Mouse (Mus musculus): ENCODE data around the gene Rnf144b.
A peak's percentile ranks its signal among the peaks of the same experiment; 100 is the strongest.

The Rnf144b gene

DNA sequence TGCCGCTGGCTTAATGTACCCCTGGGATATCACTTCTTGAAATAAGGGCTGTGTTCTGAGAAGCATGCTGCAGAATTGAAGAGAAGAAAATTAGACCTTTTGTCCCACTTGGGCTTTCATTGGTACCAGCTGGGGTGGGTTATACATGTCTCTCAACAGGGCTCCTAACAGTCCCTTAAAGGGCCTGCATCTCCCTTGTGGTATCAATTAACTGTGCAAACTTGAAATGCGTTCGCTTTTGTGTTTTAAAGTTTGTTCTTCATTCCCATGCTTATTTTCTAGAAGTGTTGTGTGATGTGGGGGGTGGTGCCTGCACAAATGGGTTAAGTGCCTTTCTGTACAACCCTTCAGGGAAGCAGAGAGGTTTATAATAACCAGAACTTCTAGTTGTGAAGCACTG is 145.8 kb downstream of the Rnf144b start:
- no peak for DNase-seq

DNA sequence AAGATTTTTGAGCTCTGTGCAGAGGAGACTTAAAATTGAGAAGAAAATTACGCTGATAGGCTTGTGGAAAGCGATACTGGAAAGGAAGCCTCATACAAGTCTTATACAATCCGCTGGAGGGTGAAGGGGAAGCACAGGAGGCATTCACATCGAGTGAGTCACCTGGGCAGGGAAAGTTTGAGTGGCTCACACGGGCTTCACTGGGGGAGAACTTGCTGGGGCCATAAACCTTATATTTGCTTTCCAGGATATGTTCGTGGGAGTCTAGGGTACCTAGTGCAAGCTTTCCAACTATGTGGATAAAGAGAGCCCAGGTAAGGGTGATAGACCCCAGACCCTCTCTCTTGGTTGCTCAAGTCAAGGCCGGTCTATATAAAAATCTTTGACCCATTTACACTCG is 150.5 kb downstream of the Rnf144b start:
- DNase-seq, result no peak

DNA sequence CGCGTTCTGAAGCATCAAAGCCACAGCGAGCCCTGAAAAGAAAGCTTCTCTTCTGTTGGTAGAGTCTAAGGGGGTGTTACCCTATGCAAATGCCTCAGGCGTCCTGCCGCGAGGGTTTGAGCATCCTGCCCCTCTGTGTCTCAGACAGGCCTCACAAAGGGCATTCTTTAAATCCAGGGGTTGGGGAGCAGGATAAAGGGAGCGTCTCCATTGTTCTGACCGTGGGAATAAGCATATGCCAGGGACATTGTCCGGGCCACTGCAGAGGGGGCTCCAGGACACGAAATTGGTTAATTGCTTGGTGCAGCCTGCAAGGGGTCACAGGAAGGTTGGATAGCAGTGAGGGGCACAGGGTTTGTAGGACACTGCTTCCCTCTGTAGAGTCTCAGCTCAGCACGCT is 151.0 kb downstream of the Rnf144b start:
- DNase-seq, result no peak

DNA sequence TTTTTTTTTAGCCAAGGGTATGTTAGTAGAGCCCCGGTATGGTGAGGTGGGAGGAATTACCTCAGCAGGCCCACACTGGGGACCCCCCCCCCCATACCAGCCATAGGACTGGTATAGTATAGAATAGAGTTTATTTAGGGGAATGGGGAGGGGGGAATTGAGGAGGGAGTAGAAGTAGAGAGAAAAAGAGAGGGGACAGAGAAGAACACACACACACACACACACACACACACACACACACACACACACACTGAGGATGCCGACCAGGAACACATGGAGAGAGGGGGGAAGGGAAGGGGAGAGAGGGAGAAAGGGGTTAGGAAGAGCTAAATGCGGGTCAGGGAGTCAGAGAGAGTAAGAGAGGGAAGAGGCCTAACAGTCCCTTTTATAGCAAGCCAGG is 151.7 kb downstream of the Rnf144b start:
- no peak for DNase-seq

DNA sequence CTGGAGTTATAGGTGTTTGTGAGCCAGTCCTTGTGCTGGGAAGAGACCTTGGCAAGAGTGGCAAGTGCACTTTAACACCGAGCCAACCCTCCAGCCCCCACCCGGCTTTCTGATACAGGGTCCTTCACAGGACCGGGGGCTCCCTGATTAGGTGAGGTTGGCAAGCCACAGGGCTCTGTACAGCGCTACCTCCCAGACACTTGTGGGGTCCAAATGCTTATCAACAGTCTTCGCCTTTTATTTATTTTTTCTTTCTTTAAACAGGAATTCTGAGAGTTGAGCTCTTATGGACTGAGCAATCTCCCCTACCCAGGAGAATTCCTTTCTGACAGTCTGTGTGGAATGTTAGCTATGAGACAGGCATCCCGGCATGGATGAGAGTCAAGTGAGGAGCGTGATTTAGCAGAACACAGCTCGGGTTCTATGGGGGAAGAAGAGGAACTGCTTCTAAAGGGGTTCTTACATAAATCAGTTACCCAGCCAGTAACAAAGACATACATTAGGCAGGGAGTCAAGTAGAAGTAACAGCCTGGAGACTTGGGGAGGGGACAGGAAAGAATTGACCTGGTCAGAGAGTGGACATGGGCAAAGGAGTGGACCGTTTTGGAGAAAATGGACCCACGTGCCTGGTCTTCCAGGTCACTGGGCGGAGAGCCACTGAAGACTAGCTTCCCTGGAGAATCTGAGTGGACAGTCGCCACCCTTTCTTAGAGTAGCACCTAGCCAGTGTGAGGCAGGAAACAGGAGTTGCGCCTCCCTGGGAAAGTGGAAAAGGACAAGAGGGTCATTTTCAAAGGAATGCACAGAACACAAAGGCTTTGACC is 154.8 kb downstream of the Rnf144b start:
- no peak for DNase-seq

DNA sequence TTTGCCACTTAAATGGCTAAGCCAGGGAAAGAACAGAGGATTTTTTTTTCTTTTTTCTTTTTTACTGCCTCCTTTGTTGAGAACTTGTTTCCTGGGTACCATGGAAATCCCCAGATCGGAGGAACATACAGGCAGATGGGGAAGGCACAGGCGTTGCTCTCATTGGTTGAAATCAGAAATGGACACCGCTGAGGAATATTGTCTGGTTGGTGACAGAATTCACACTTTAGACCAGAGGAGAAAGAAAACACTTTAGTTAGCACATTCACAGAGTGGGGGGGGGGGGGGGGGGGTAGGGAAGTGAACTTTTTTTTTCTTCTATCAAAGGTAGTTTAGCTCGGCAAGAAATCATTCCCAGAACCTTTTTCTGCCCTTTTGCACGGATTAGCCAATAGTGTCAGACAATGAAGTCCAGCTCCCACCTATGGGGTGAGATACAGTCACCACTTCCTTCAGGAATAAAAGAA is 155.4 kb downstream of the Rnf144b start:
- DNase-seq, result no peak

DNA sequence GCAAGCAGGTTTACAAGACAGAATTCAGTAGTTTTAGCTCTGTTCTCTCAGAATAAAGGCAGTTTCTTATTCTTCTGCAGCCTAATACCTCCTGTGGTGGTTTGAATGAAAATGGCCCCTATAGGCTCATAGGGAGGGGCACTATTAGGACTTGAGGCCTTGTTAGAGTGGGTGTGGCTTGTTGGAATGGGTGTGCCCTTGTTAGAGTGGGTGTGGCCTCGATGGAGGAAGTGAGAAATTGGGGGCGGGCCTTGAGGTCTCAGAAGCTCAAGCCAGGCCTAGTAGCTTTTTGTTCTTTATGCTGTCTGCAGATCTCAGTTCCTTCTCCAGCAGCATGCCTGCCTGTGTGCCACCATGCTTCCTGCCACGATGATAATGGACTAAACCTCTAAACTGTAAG is 159.8 kb downstream of the Rnf144b start:
- no peak for DNase-seq

DNA sequence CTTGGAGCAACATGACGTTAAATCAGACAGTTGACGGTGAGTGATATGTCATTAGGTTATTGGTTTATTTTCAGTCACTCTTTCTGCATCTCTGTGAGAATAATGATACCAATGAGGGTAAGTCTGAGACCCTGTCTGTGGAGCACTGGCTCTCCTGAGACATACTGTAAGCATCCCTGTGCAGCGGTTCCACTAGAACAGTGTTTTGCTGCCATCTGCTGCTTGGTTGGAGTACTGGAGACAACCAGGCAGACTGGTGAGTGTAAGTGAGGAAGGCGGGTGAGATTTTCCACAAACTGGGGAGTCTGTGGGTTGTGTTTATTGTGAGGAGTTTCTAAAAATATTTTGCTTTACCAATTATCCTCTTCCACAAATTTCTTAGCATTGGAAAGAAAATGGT is 166.0 kb downstream of the Rnf144b start:
- peak; percentile 37 to 43 for DNase-seq

DNA sequence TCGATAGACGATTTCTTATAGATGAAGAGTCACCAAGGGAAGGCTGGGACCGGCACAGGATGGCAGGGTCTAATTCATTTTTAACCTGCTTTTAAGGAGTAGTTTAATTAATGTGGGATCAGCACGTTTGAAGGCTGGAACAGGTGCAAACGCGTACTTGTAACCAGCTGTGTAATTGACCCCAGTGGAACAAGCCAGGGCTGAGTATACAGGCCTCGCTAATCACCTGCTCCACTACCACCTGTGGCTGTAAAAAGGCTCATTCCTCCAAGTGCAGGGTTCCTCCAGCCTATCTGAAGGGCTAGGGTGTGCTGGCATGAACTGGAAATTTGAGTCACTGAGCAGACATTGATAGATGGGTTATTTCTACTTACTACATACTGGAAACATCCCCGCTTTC is 174.0 kb downstream of the Rnf144b start:
- no peak for DNase-seq
